Mouse (Mus musculus) spleen, adult 2 months (tissue): ENCODE measurements around the gene Map2k6.

Experiments used
- CTCF ChIP-seq: fragments of 200-500 bp; IDR thresholded peaks from 2 replicates; pipeline ENCODE4 v1.5.1; 2011; ENCODE audit warnings: mild to moderate bottlenecking, inconsistent platforms; ENCODE audit not compliant: insufficient read depth, insufficient read length, insufficient replicate concordance; ENCODE audit errors: extremely low read depth
- POLR2A ChIP-seq: fragments of 200-500 bp; IDR thresholded peaks from 2 replicates; pipeline ENCODE4 v1.6.1; 2011; ENCODE audit warnings: low read depth, low read length, inconsistent platforms

DNA sequence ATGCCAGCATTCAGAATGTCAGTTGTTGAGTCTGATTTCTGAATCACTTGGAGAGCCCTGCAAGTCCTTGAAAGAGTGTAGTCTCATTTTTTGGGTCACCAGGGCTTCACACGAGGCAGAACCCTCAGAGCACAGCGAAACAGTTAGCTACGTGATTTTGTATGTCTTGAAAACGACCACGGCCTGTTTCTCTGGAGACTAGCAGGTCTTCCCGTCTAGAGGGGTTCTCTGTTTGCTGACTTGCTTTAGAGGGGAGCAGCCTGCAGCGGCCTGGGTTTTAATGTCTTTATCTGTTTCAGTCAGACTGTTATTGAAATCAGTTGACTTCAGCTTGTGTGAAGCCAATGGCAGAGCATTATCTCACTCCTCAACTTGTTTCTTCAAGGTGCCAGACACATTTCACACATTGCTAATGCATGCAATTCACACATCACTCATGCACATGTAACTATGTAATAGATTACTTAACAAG, 58.6 kb downstream of the Map2k6 start:
- TF ChIP-seq POLR2A (no peak), CTCF (no peak)
